Mouse (Mus musculus) cortical plate, adult 2 months (tissue): ENCODE results near the gene Krcc1. TPM values are rescaled to one million over a fixed set of nuclear protein-coding genes. Genes with fewer than 3 reads are reported as not detected.
"Not testable (repeated sequence)": the region's sequence is repeated elsewhere in the genome, so short reads cannot be mapped to it uniquely, and the experiment has no call there.

Source experiments
- H3K27ac ChIP-seq: fragments of 200-500 bp; 2 replicates; pipeline ENCODE4 v1.5.1; 2012; ENCODE audit warnings: low read length, control low read depth, inconsistent platforms; ENCODE audit not compliant: insufficient read depth
- H3K4me1 ChIP-seq: fragments of 200-500 bp; 2 replicates; pipeline ENCODE4 v1.6.1; 2011; ENCODE audit warnings: low read length; ENCODE audit not compliant: control insufficient read depth, insufficient read depth
- H3K4me3 ChIP-seq: fragments of 200-500 bp; 2 replicates; pipeline ENCODE4 v1.5.1; 2011; ENCODE audit warnings: mild to moderate bottlenecking, low read length, control low read depth; ENCODE audit not compliant: insufficient read depth
- CTCF ChIP-seq: fragments of 200-500 bp; IDR thresholded peaks from 2 replicates; pipeline ENCODE4 v1.5.1; 2011; ENCODE audit warnings: mild to moderate bottlenecking, control low read depth, low read length; ENCODE audit not compliant: insufficient read depth; ENCODE audit errors: extremely low read depth
- POLR2A ChIP-seq: fragments of 200-500 bp; IDR thresholded peaks from 2 replicates; pipeline ENCODE4 v1.6.1; 2011; ENCODE audit warnings: mild to moderate bottlenecking, low read length, control low read depth; ENCODE audit not compliant: insufficient read depth; ENCODE audit errors: extremely low read depth
- polyA plus RNA-seq: library from polyadenylated mRNA; depleted of rRNA; stranded (reverse); fragments of >200 nt; gene quantifications from 2 replicates; pipeline ENCODE4 v1.2.3, GENCODE M21; 2012; rRNA removed

The Krcc1 gene
- polyA plus RNA-seq, 1 experiment, result 16.3 TPM

DNA sequence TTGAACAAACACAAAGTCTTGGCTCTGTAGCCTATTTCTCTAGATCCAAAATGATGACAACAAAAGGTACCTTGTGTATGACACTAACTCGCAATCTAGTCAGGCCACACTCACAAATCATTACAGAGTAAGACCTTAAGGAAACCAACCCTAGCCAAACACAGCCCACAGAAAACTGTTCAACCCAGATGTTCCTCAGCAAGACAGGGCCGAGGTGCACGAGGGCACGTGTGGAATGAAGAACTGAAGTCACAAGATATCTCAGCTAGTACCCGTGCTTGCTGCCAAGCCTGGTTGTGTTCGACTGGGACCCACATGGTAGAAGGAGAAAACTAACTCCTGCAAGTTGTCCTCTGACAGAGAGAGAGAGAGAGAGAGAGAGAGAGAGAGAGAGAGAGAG is 58.4 kb downstream of the Krcc1 start:
- H3K4me3 ChIP-seq, result no peak overlapping the region
- no peak overlapping the region for H3K27ac ChIP-seq
- TF ChIP-seq CTCF, result no peak
- TF ChIP-seq POLR2A, result no peak
- no peaks in the 10 kb centered on the region for H3K4me1 ChIP-seq

DNA sequence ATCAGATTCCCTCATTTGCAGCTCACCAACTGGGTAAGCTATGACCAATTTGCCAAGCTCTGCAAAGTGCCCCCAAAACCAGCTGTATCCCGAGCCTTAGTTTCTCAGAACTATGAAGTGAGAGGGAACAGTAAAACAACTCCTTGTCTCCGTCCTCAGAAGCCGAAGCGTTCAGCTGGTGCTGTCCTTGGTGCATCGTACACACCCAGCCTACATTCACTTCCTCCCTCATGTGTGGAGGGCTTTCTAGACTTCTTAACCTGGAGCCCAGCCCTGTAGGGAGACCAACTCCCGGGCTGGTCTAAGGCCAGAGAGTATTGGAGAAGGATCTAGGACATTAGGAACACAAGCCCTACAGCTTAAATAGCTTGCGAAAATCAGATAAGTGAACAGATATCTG is 59.0 kb downstream of the Krcc1 start:
- Histone ChIP-seq H3K4me1 (no peaks in the 10 kb centered on the region), H3K27ac (no peak overlapping the region), H3K4me3 (no peak overlapping the region)
- TF ChIP-seq CTCF (no peak), POLR2A (no peak)

DNA sequence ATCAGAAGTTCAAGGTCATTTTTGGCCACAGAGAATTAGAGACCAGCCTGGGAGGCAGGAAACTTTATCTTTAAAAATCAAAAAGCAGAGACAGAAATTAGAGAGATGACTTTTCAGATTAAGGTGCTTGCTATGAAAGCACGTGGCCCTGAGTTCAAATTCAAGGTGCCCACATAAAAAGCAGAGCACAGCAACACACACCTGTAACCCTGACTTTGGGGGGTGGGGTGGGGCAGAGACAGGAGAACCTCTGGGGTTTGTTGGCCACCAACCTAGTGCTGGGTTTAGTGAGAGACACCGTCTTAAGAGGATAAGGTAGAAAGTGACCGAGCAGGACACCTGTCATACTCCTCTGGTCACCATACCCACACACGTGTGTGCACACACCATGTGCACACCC is 60.0 kb downstream of the Krcc1 start:
- H3K4me1 ChIP-seq, H3K4me3 ChIP-seq, H3K27ac ChIP-seq: not testable (repeated sequence)

DNA sequence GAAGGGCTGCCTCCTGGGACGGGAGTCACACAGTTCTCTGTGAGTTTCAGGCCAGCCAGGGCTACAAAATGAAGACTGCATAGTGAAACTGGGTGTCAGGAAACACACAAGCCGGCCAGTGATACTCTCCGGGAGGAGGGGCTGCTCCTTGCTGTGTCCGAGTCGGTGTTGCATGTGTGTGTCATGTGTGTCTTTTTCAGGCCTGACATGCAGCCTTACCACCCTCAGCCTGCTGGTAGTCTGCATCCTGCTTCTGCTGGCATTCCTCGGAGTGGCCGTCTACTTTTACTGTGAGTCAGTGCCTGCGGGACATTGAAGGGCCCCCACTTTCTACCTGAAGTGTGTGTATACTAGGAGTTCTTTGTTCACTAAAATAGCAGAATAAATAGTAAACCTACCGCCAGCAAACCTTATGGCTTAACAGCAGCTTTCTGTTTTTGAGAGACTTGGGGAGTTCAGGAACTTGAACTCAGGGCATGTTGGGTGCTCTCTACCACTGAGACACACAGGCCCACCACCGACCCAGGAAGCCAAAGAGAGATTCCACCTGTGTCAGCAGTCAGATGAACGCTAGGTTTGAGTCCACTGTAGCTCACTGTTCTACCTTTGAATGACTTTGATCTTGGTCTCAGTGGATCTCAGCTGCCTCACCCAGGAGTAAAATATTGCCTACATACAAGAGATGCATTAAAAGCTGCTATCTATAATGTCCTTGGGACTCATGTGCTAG is 60.9 kb downstream of the Krcc1 start:
- TF ChIP-seq CTCF, result no peak
- TF ChIP-seq POLR2A, result no peak
- Histone ChIP-seq H3K27ac (no peak overlapping the region), H3K4me1 (no peaks in the 10 kb centered on the region), H3K4me3 (no peak overlapping the region)

DNA sequence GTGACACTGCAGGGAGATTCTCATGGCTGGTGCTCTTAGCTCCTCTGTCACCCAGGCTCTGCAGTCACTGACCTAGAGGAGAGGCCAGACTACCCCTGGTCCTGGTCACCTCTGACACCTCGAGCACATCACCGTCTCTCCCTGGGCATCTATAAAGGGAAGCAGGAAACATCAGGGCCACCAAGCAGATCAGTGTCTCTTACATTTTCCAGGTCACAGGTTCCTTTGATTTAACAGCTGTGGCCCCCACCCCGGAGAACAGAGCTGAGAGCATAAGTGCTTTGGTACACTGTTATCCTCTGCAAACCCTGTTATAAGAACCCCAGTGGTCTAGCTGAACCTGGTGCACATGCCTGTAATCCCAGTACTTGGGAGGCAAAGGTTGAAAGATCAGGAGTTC is 61.6 kb downstream of the Krcc1 start:
- no peak overlapping the region for H3K27ac ChIP-seq
- TF ChIP-seq CTCF (no peak), POLR2A (no peak)
- H3K4me1 ChIP-seq, result no peaks in the 10 kb centered on the region
- H3K4me3 ChIP-seq, result no peak overlapping the region

DNA sequence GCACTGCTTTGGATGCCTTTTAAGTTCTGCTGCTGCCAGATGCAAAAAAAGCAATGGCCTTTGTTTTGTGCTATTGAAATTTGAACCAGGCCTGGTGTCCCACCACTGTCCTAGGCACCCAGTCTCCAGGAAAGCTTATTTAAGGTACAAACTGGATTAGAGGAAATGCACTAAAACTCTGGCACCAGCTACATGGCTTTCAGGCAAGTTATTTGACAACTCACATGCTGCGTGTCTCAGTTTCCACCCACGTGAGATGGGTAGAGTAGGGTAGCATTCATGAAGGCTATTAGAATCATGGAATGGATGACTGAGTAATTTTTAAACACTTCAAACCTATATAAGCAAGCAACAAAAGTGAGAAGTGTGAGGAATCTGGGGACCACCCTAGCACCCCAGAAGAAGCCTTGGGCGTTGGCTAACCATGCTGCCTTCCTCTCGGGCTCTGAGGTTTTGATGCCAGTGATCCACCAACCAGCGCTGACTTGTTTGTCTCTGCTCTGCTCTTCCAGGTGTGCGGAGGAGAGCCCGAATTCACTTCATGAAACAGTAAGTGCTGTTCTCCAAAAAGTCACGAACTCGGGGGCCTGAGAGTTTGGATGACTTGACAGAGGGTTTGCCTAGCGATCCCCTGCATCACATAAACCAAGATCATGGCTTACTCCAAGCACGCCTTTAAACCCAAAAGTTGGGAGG is 62.2 kb downstream of the Krcc1 start:
- Histone ChIP-seq H3K27ac (no peak overlapping the region), H3K4me3 (no peak overlapping the region), H3K4me1 (no peaks in the 10 kb centered on the region)
- TF ChIP-seq POLR2A (no peak), CTCF (no peak)

Other genes with a start within 250 kb of the Krcc1 start
- gene Thnsl2, start 127.2 kb upstream of the Krcc1 start, polyA plus RNA-seq, result 5.0 and 5.1 TPM in 2 replicates
- not detected in 2 replicates for gene Fabp1, start 71.8 kb upstream of the Krcc1 start, polyA plus RNA-seq
- 1.4 and 1.9 TPM in 2 replicates for gene Smyd1, start 50.6 kb downstream of the Krcc1 start, polyA plus RNA-seq
- gene Cd8b1, start 51.1 kb downstream of the Krcc1 start, polyA plus RNA-seq, result not detected in 2 replicates
- gene Cd8a, start 101.8 kb downstream of the Krcc1 start, polyA plus RNA-seq, result 0.06 TPM in 1 of 2 replicates, not detected in the other
- gene Rmnd5a, start 169.0 kb downstream of the Krcc1 start, polyA plus RNA-seq, result 70.9 and 72.0 TPM in 2 replicates
- 32.4 and 34.4 TPM in 2 replicates for gene Rnf103, start 222.2 kb downstream of the Krcc1 start, polyA plus RNA-seq